Mouse (Mus musculus): ENCODE data around the gene Jmjd7. TPM values are rescaled to one million over a fixed set of nuclear protein-coding genes. Genes with fewer than 3 reads are reported as not detected.

The Jmjd7 gene
- polyA plus RNA-seq, 1 experiment, result 18.2 TPM

GRCm38 (mm10) chr2:119995391-119996281 lies 31.6 kb upstream of the Jmjd7 start:
- Histone ChIP-seq H3K36me3 (ENCODE audit: control insufficient read depth, insufficient read depth, low read length, poor library complexity, severe bottlenecking) (no peaks in the 10 kb centered on the region), H3K9me3 (replicated peaks; ENCODE audit: control insufficient read depth, insufficient read depth, low read length, poor library complexity, severe bottlenecking) (no peaks in the 10 kb centered on the region), H3K27ac (ENCODE audit: insufficient read depth, low read length) (no peak overlapping the region), H3K9ac (ENCODE audit: low read depth, poor library complexity, severe bottlenecking) (no peak overlapping the region), H3K4me3 (ENCODE audit: low read depth, low read length) (no peak overlapping the region), H3K4me1 (ENCODE audit: control insufficient read depth, insufficient read depth, low read length) (no peaks in the 10 kb centered on the region), H3K27me3 (ENCODE audit: control insufficient read depth, insufficient read depth, low read length, poor library complexity, severe bottlenecking) (no peaks in the 10 kb centered on the region)
- TF ChIP-seq POLR2A (IDR thresholded peaks at IDR 0.05; ENCODE audit: insufficient read depth, low read length), result no peak
- no peak for TF ChIP-seq CTCF (IDR thresholded peaks at IDR 0.05; ENCODE audit: low read depth, low read length)
- TF ChIP-seq EP300 (IDR thresholded peaks at IDR 0.05; ENCODE audit: insufficient read depth, low read depth, low read length), result no peak

- Histone ChIP-seq H3K4me1 (ENCODE audit: control insufficient read depth, insufficient read depth, low read length) (no peaks in the 10 kb centered on the region), H3K9me3 (replicated peaks; ENCODE audit: control insufficient read depth, insufficient read depth, low read length, poor library complexity, severe bottlenecking) (no peaks in the 10 kb centered on the region), H3K4me3 (ENCODE audit: low read depth, low read length) (no peak overlapping the region), H3K9ac (ENCODE audit: low read depth, poor library complexity, severe bottlenecking) (no peak overlapping the region), H3K36me3 (ENCODE audit: control insufficient read depth, insufficient read depth, low read length, poor library complexity, severe bottlenecking) (no peaks in the 10 kb centered on the region), H3K27ac (ENCODE audit: insufficient read depth, low read length) (no peak overlapping the region), H3K27me3 (ENCODE audit: control insufficient read depth, insufficient read depth, low read length, poor library complexity, severe bottlenecking) (no peaks in the 10 kb centered on the region)
- TF ChIP-seq CTCF (IDR thresholded peaks at IDR 0.05; ENCODE audit: low read depth, low read length) (no peak), POLR2A (IDR thresholded peaks at IDR 0.05; ENCODE audit: insufficient read depth, low read length) (no peak), EP300 (IDR thresholded peaks at IDR 0.05; ENCODE audit: insufficient read depth, low read depth, low read length) (no peak)
These were observed 29.9 kb upstream of the Jmjd7 start for GRCm38 (mm10) chr2:119997354-119997753.

DNA sequence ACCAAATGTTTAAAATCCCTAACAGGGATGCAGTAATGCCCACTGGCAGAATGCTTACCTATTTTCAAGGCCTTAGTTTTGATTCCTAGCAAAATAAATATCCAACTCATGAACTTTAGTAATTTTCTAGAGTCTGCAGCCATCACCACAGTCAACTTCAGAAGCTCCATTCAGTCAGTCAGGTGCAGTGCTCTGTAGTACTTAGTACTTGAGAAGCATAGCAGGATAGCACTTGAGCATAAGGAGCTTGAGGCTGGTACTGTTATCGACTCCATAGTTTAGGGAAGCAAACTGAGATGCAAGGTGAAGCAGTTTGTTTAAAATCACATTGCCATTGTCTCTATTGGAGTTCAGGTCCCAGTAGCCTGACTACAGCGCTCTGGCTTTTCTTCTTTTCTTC lies 27.6 kb upstream of the Jmjd7 start:
- no peaks in the 10 kb centered on the region for H3K9me3 ChIP-seq (replicated peaks; ENCODE audit: control insufficient read depth, insufficient read depth, low read length, poor library complexity, severe bottlenecking)
- no peak for TF ChIP-seq EP300 (IDR thresholded peaks at IDR 0.05; ENCODE audit: insufficient read depth, low read depth, low read length)
- TF ChIP-seq POLR2A (IDR thresholded peaks at IDR 0.05; ENCODE audit: insufficient read depth, low read length), result no peak
- no peak for TF ChIP-seq CTCF (IDR thresholded peaks at IDR 0.05; ENCODE audit: low read depth, low read length)
- H3K36me3 ChIP-seq (ENCODE audit: control insufficient read depth, insufficient read depth, low read length, poor library complexity, severe bottlenecking), result no peaks in the 10 kb centered on the region
- no peak overlapping the region for H3K27ac ChIP-seq (ENCODE audit: insufficient read depth, low read length)
- H3K27me3 ChIP-seq (ENCODE audit: control insufficient read depth, insufficient read depth, low read length, poor library complexity, severe bottlenecking), result no peaks in the 10 kb centered on the region
- H3K9ac ChIP-seq (ENCODE audit: low read depth, poor library complexity, severe bottlenecking), result no peak overlapping the region
- H3K4me3 ChIP-seq (ENCODE audit: low read depth, low read length), result no peak overlapping the region
- H3K4me1 ChIP-seq (ENCODE audit: control insufficient read depth, insufficient read depth, low read length), result no peaks in the 10 kb centered on the region

DNA sequence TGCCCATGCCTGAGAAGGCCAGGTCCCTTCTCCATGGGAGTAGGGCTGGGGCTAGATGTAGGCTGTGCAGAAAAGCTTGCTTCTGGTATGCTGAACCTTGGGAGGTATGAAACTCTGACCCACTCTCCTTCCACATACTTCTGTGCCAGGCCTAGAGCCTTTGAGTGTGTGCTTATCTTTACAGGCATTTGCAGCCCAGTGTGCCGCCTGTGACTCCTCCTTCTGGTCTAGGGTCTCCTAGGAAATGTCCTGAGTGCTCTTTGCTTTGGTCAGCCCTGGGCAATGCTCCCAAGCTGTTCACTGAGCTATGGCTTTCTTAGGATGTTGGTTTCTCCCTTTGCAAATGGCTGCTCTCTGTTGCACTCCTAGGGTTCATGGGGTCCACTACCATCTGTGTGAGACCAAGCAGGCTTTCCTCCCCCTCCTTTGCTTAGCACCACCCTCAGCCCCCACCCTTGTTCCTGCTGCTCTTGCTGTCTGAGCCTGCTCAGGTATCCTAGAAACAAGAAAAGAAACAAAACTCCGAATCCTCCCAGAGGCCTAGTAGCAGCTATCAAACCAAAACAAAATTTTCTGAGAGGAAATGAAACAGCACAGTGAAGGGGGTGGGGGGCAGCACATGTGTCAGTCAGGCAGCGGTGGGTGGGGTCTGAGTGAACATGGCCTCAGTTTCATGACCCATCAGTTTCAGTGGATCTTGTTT lies 26.2 kb upstream of the Jmjd7 start:
- no peaks in the 10 kb centered on the region for H3K4me1 ChIP-seq (ENCODE audit: control insufficient read depth, insufficient read depth, low read length)
- TF ChIP-seq POLR2A (IDR thresholded peaks at IDR 0.05; ENCODE audit: insufficient read depth, low read length) (no peak), CTCF (IDR thresholded peaks at IDR 0.05; ENCODE audit: low read depth, low read length) (no peak), EP300 (IDR thresholded peaks at IDR 0.05; ENCODE audit: insufficient read depth, low read depth, low read length) (no peak)
- no peak overlapping the region for H3K4me3 ChIP-seq (ENCODE audit: low read depth, low read length)
- no peaks in the 10 kb centered on the region for H3K36me3 ChIP-seq (ENCODE audit: control insufficient read depth, insufficient read depth, low read length, poor library complexity, severe bottlenecking)
- no peak overlapping the region for H3K27ac ChIP-seq (ENCODE audit: insufficient read depth, low read length)
- H3K9me3 ChIP-seq (replicated peaks; ENCODE audit: control insufficient read depth, insufficient read depth, low read length, poor library complexity, severe bottlenecking), result no peaks in the 10 kb centered on the region
- no peak overlapping the region for H3K9ac ChIP-seq (ENCODE audit: low read depth, poor library complexity, severe bottlenecking)
- H3K27me3 ChIP-seq (ENCODE audit: control insufficient read depth, insufficient read depth, low read length, poor library complexity, severe bottlenecking), result no peaks in the 10 kb centered on the region

DNA sequence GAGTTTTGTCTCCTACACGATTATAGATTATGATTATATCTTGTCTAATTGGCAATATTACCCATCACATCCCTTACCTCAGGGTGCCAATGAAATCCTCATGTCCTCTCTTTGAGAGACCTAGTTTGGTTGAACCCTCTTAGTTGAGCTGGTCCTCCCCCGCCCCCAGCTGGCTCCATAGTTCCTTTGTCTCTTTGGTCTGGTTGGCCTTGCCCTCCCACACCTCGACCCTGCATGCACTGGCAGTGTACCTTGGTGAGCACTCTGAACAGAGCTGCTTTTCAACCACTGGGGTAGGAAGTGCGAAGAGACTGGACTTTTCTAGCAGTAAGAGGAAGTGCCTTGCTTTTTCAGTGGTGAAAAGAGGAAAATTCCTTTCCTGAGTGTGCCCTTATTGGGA lies 25.3 kb upstream of the Jmjd7 start:
- no peaks in the 10 kb centered on the region for H3K36me3 ChIP-seq (ENCODE audit: control insufficient read depth, insufficient read depth, low read length, poor library complexity, severe bottlenecking)
- no peak overlapping the region for H3K27ac ChIP-seq (ENCODE audit: insufficient read depth, low read length)
- H3K4me3 ChIP-seq (ENCODE audit: low read depth, low read length), result no peak overlapping the region
- no peaks in the 10 kb centered on the region for H3K9me3 ChIP-seq (replicated peaks; ENCODE audit: control insufficient read depth, insufficient read depth, low read length, poor library complexity, severe bottlenecking)
- TF ChIP-seq EP300 (IDR thresholded peaks at IDR 0.05; ENCODE audit: insufficient read depth, low read depth, low read length) (no peak), CTCF (IDR thresholded peaks at IDR 0.05; ENCODE audit: low read depth, low read length) (no peak), POLR2A (IDR thresholded peaks at IDR 0.05; ENCODE audit: insufficient read depth, low read length) (no peak)
- H3K27me3 ChIP-seq (ENCODE audit: control insufficient read depth, insufficient read depth, low read length, poor library complexity, severe bottlenecking), result no peaks in the 10 kb centered on the region
- no peaks in the 10 kb centered on the region for H3K4me1 ChIP-seq (ENCODE audit: control insufficient read depth, insufficient read depth, low read length)
- H3K9ac ChIP-seq (ENCODE audit: low read depth, poor library complexity, severe bottlenecking), result no peak overlapping the region

DNA sequence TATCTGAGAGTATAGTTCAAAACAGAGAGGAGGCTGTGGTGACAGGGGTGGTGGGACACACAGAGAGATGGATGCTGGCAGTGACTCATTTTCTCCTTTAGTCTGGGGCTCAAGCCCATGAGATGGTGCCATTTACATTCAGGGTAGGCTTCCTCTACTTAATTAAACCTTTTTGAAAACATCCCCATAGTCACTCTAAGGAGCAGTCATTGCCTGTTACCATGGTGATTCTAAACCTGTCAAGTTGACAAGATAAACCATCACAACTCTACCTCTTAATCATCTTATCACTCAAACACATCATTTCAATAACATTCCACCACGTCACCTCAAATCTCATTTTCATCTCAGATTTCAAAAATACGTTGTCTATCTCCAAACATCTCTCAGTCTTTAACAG lies 23.3 kb upstream of the Jmjd7 start:
- Histone ChIP-seq H3K36me3 (ENCODE audit: control insufficient read depth, insufficient read depth, low read length, poor library complexity, severe bottlenecking) (no peaks in the 10 kb centered on the region), H3K27me3 (ENCODE audit: control insufficient read depth, insufficient read depth, low read length, poor library complexity, severe bottlenecking) (no peaks in the 10 kb centered on the region), H3K4me3 (ENCODE audit: low read depth, low read length) (no peak overlapping the region), H3K4me1 (ENCODE audit: control insufficient read depth, insufficient read depth, low read length) (peaks cover 2% of the 10 kb centered on the region), H3K9ac (ENCODE audit: low read depth, poor library complexity, severe bottlenecking) (no peak overlapping the region), H3K9me3 (replicated peaks; ENCODE audit: control insufficient read depth, insufficient read depth, low read length, poor library complexity, severe bottlenecking) (no peaks in the 10 kb centered on the region), H3K27ac (ENCODE audit: insufficient read depth, low read length) (no peak overlapping the region)
- no peak for TF ChIP-seq POLR2A (IDR thresholded peaks at IDR 0.05; ENCODE audit: insufficient read depth, low read length)
- no peak for TF ChIP-seq CTCF (IDR thresholded peaks at IDR 0.05; ENCODE audit: low read depth, low read length)
- TF ChIP-seq EP300 (IDR thresholded peaks at IDR 0.05; ENCODE audit: insufficient read depth, low read depth, low read length), result no peak
